Comparison of ENCODE assay signal across 10 mouse cellular contexts in genomic region chr3:153723467-153724079, GRCm38 (mm10). TPM values are rescaled to one million over a fixed set of nuclear protein-coding genes. Genes with fewer than 3 reads are reported as not detected.
DNase-seq lines count a peak whose midpoint lies in the region; ATAC-seq and TF ChIP-seq lines count a peak whose summit lies in the region.
"Had no signal": no experiment of that assay in that cellular context is flagged by ENCODE, and none has a peak within 500 bp of the region (broad histone marks: within the 10 kb centered on the region; RNA-seq: fewer than 3 reads in every experiment).

No protein-coding gene starts in this region.

- peak overlapping the region; percentile 90 for H3K9ac ChIP-seq in liver, embryonic 12.5 days
- no peak overlapping the region for H3K9ac ChIP-seq in stomach, embryonic 15.5 days

- no peaks in the 10 kb centered on the region for H3K36me3 ChIP-seq in spleen, adult 2 months (ENCODE audit: control insufficient read depth, insufficient read depth, low read length)
- no peaks in the 10 kb centered on the region for H3K36me3 ChIP-seq in liver, embryonic 12.5 days
- no peaks in the 10 kb centered on the region for H3K36me3 ChIP-seq in stomach, embryonic 15.5 days

- 55% methylated on average over 9 of the region's 9 CpGs for WGBS in spleen, adult 2 months
- WGBS in liver, embryonic 12.5 days (ENCODE audit: insufficient replicate concordance), result 48% methylated on average over 9 of the region's 9 CpGs
- 70% methylated on average over 9 of the region's 9 CpGs for WGBS in stomach, embryonic 15.5 days

- no peaks in the 10 kb centered on the region for H3K9me3 ChIP-seq in liver, embryonic 12.5 days (replicated peaks)
- no peaks in the 10 kb centered on the region for H3K9me3 ChIP-seq in stomach, embryonic 15.5 days

- 0 out of 2 replicates have a peak overlapping the region, but pooled peaks have one; percentile 4 for H3K4me3 ChIP-seq in spleen, adult 2 months (ENCODE audit: extremely low read depth, insufficient read depth, insufficient read length)
- peak overlapping the region; percentile 81 for H3K4me3 ChIP-seq in liver, embryonic 12.5 days
- H3K4me3 ChIP-seq in stomach, embryonic 15.5 days (replicated peaks), result peak overlapping the region; percentile 73; the same call in 1 of the 2 replicates
- H3K4me3 ChIP-seq: myocyte had no signal

- 0 out of 2 replicates have a peak, but pooled peaks cover 2% of the 10 kb centered on the region for H3K27me3 ChIP-seq in spleen, adult 2 months (ENCODE audit: control insufficient read depth, insufficient read depth, low read length)
- peaks cover 4% of the 10 kb centered on the region; the same call in 1 of the 2 replicates for H3K27me3 ChIP-seq in liver, embryonic 12.5 days (replicated peaks)
- no peaks in the 10 kb centered on the region for H3K27me3 ChIP-seq in stomach, embryonic 15.5 days (replicated peaks)

- TF ChIP-seq CTCF in spleen, adult 2 months (IDR thresholded peaks at IDR 0.05; ENCODE audit: extremely low read depth, insufficient read depth, insufficient read length, insufficient replicate concordance), result no peak

- TF ChIP-seq POLR2A in spleen, adult 2 months (IDR thresholded peaks at IDR 0.05; ENCODE audit: low read depth, low read length), result no peak

- H3K27ac ChIP-seq in spleen, adult 2 months (ENCODE audit: insufficient read depth, low read length), result no peak overlapping the region
- peak overlapping the region; percentile 79 for H3K27ac ChIP-seq in liver, embryonic 12.5 days
- H3K27ac ChIP-seq in stomach, embryonic 15.5 days, result no peak overlapping the region

- H3K4me2 ChIP-seq in liver, embryonic 12.5 days, result peak overlapping the region; percentile 84
- H3K4me2 ChIP-seq in stomach, embryonic 15.5 days, result peak overlapping the region; percentile 92

- no peak for ATAC-seq in liver, embryonic 12.5 days
- no peak for ATAC-seq in stomach, embryonic 15.5 days (ENCODE audit: insufficient read depth, low FRiP score, low read depth)

- peak; percentile 21 for DNase-seq in adrenal gland, adult 8-10 months
- DNase-seq in adrenal gland, postnatal 4 days (ENCODE audit: low spot score in 2 of 2), result no peak
- DNase-seq in spleen, adult 2 months (ENCODE audit: low read depth in 1 of 2, low spot score in 2 of 2), result no peak
- no peak for DNase-seq in spleen, adult 12 weeks (ENCODE audit: low spot score)
- no peak for DNase-seq in embryo, embryonic 10 days (ENCODE audit: low spot score)
- no peak for DNase-seq in layer of hippocampus, postnatal 36 days
- DNase-seq: cerebellum, adult 8-10 months had no signal

- H3K4me1 ChIP-seq in spleen, adult 2 months (ENCODE audit: control insufficient read depth, insufficient read depth, insufficient read length), result peaks cover 18% of the 10 kb centered on the region; the same call in 1 of the 2 replicates
- H3K4me1 ChIP-seq in liver, embryonic 12.5 days, result peaks cover 73% of the 10 kb centered on the region
- H3K4me1 ChIP-seq in stomach, embryonic 15.5 days, result peaks cover 20% of the 10 kb centered on the region

RNA-seq across cellular contexts. Expression of gene St6galnac3, which starts 1.4 kb away (rescaled TPM):
- 10 to 100 TPM in 3 of 4 experiments, 1 to 10 TPM in 1; 7.7 to 25.4 (median 16.9) TPM for total RNA-seq in adrenal gland, adult 8-10 months (2022)
- total RNA-seq in adrenal gland, postnatal 4 days (2021), result 10 to 100 TPM; 22.0 to 25.9 TPM
- polyA plus RNA-seq in spleen, adult 2 months (2012; rRNA removed), result 2.0 and 3.0 TPM in 2 replicates
- polyA plus RNA-seq in liver, embryonic 12.5 days (2016; fragmentation: Nextera tagmentation; extraction: Ambion mirVana), result 12.9 and 13.6 TPM in 2 replicates
- polyA plus RNA-seq in stomach, embryonic 15.5 days (2015; fragmentation: Nextera tagmentation; extraction: Ambion mirVana), result 36.6 and 39.8 TPM in 2 replicates
- 10 to 100 TPM; 25.2 to 28.9 TPM for total RNA-seq in layer of hippocampus, postnatal 36 days (2021)
- polyA plus RNA-seq: myocyte had no signal

Comparison
In these comparisons a context has a peak if more than half of its experiments do, and no peak if none do; other contexts are left out.
1. H3K4me3 ChIP-seq: peak in every context shown above with its lines; median percentile 81 in liver, embryonic 12.5 days; 73 in stomach, embryonic 15.5 days; 4 in spleen, adult 2 months.